Mouse (Mus musculus) heart, adult 9 months (tissue): ENCODE data around the gene Gipc2.

Source experiments
- DNase-seq, 2 experiments: peaks; one replicate each; pipeline ENCODE4 v3.0.0; 2022; ENCODE audit warnings: low spot score in 2 of 2

The Gipc2 gene

GRCm38 (mm10) chr3:152119987-152120386 lies 46.0 kb downstream of the Gipc2 start:
- DNase-seq, result no peak

- no peak for DNase-seq
Measured at GRCm38 (mm10) chr3:152117941-152118340, 48.1 kb downstream of the Gipc2 start.

- no peak for DNase-seq
Measured at GRCm38 (mm10) chr3:152116140-152116539, 49.9 kb downstream of the Gipc2 start.

- DNase-seq, result peak; percentile 85 to 89
Measured at GRCm38 (mm10) chr3:152114786-152115185, 51.2 kb downstream of the Gipc2 start.

- no peak for DNase-seq
Measured at GRCm38 (mm10) chr3:152114222-152114621, 51.8 kb downstream of the Gipc2 start.

- no peak for DNase-seq
Measured at GRCm38 (mm10) chr3:152113496-152113895, 52.5 kb downstream of the Gipc2 start.

- DNase-seq, result no peak
Measured at GRCm38 (mm10) chr3:152112664-152113063, 53.4 kb downstream of the Gipc2 start.

GRCm38 (mm10) chr3:152111482-152111881 lies 54.5 kb downstream of the Gipc2 start:
- no peak for DNase-seq

- DNase-seq, result peak; percentile 62 to 84
Measured at GRCm38 (mm10) chr3:152111081-152111480, 54.9 kb downstream of the Gipc2 start.

- DNase-seq, result no peak
Measured at GRCm38 (mm10) chr3:152109260-152109587, 56.8 kb downstream of the Gipc2 start.

- peak in 1 of 2 experiments; percentile 32 for DNase-seq
Measured at GRCm38 (mm10) chr3:152108560-152109259, 57.3 kb downstream of the Gipc2 start.

- no peak for DNase-seq
Measured at GRCm38 (mm10) chr3:152108003-152108395, 58.0 kb downstream of the Gipc2 start.

- no peak for DNase-seq
Measured at GRCm38 (mm10) chr3:152107149-152108002, 58.7 kb downstream of the Gipc2 start.

GRCm38 (mm10) chr3:152106225-152107148 lies 59.5 kb downstream of the Gipc2 start:
- no peak for DNase-seq

- DNase-seq, result peak; percentile 47 to 54
Measured at GRCm38 (mm10) chr3:152105341-152105740, 60.7 kb downstream of the Gipc2 start.

GRCm38 (mm10) chr3:152103381-152103780 lies 62.6 kb downstream of the Gipc2 start:
- DNase-seq, result no peak

GRCm38 (mm10) chr3:152101459-152101858 lies 64.6 kb downstream of the Gipc2 start:
- no peak for DNase-seq

- no peak for DNase-seq
Measured at GRCm38 (mm10) chr3:152100119-152100818, 65.8 kb downstream of the Gipc2 start.

- no peak for DNase-seq
Measured at GRCm38 (mm10) chr3:152095030-152095429, 71.0 kb downstream of the Gipc2 start.

GRCm38 (mm10) chr3:152092385-152093057 lies 73.5 kb downstream of the Gipc2 start:
- no peak for DNase-seq

GRCm38 (mm10) chr3:152089178-152089577 lies 76.9 kb downstream of the Gipc2 start:
- no peak for DNase-seq
